Mouse (Mus musculus) CH12.LX (cell line): Measurements from ENCODE around the gene Tbc1d22a.

Experiments used
- BHLHE40 ChIP-seq: IDR thresholded peaks from 2 replicates; pipeline ENCODE4 v1.6.1; 2011; ENCODE audit warnings: mild to moderate bottlenecking, low read depth, low read length, improper control_type of control experiment
- CHD1 ChIP-seq: IDR thresholded peaks from 2 replicates; pipeline ENCODE4 v1.6.1; 2012; ENCODE audit warnings: low read depth, low read length, improper control_type of control experiment, inconsistent platforms
- CTCF ChIP-seq, 2 experiments: IDR thresholded peaks in 1 of 2; conservative IDR thresholded peaks in 1 of 2; 2 replicates each; pipeline ENCODE4 v1.5.1; 2011 to 2012; ENCODE audit warnings: low read depth in 2 of 2, low read length in 2 of 2, improper control_type of control experiment in 1 of 2, inconsistent platforms in 1 of 2, mild to moderate bottlenecking in 1 of 2, moderate library complexity in 1 of 2
- EP300 ChIP-seq: IDR thresholded peaks from 2 replicates; pipeline ENCODE4 v1.6.1; 2011; ENCODE audit warnings: low read length, improper control_type of control experiment
- JUND ChIP-seq: conservative IDR thresholded peaks from 2 replicates; pipeline ENCODE4 v1.6.1; 2011; ENCODE audit warnings: low read depth, low read length, improper control_type of control experiment
- MAX ChIP-seq: IDR thresholded peaks from 2 replicates; pipeline ENCODE4 v1.6.1; 2011; ENCODE audit warnings: low read length, improper control_type of control experiment
- MEF2A ChIP-seq: IDR thresholded peaks from 2 replicates; pipeline ENCODE4 v1.6.1; 2014; ENCODE audit warnings: low read depth, mild to moderate bottlenecking, inconsistent platforms, low read length, improper control_type of control experiment, borderline replicate concordance
- NELFE ChIP-seq: IDR thresholded peaks from 2 replicates; pipeline ENCODE4 v1.6.1; 2011; ENCODE audit warnings: low read depth, low read length, improper control_type of control experiment
- POLR2A ChIP-seq: IDR thresholded peaks from 2 replicates; pipeline ENCODE4 v1.6.1; 2011; ENCODE audit warnings: low read depth, mild to moderate bottlenecking, improper control_type of control experiment, low read length
- TCF12 ChIP-seq: IDR thresholded peaks from 2 replicates; pipeline ENCODE4 v1.6.1; 2014; ENCODE audit warnings: low read depth, mild to moderate bottlenecking, inconsistent platforms, low read length, improper control_type of control experiment
- USF1 ChIP-seq: IDR thresholded peaks from 2 replicates; pipeline ENCODE4 v1.6.1; 2014; ENCODE audit warnings: low read depth, mild to moderate bottlenecking, inconsistent platforms, low read length, improper control_type of control experiment
- ZKSCAN1 ChIP-seq: IDR thresholded peaks from 2 replicates; pipeline ENCODE4 v1.6.1; 2012; ENCODE audit warnings: low read depth, inconsistent platforms, low read length, improper control_type of control experiment, borderline replicate concordance
- ZNF384 ChIP-seq: IDR thresholded peaks from 2 replicates; pipeline ENCODE4 v1.6.1; 2012; ENCODE audit warnings: low read depth, low read length, improper control_type of control experiment, inconsistent platforms

DNA sequence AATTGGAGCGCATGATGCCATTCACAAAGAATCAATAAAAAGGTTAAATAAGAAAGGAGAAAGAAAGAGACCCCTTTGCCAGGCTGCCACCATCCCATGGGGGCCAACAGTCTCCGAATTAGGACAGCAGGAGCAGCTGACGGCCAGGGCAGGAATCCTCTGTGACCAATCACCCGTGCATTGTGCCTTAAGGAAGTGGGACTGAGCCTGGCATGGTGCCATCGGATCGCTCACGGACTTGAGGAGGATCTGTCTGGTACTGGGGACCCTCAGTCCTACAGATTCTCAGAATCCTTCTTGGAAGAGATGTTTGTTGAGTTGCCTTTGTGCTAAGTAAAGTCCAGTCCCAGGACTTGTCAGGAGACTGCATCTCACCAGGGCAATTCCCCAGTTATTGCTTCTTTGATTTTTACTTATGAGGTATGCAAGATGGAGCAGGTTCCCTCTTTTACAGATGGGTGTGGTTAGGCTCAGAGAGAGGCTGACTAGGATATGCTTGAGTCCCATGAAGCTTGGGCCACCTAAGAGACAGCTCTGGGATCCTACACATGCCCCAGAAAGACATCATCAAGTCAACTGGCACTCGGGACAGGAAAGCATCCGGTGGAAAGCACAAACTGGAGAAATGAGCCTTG is 12.4 kb upstream of the Tbc1d22a start:
- TF ChIP-seq NELFE: no peak
- TF ChIP-seq BHLHE40: no peak
- no peak for TF ChIP-seq CTCF (conservative IDR thresholded peaks at IDR 0.05 in 1 of 2, IDR thresholded peaks at IDR 0.05 in 1 of 2; ENCODE audit: low read depth in 2 of 2, low read length in 2 of 2)
- no peak for TF ChIP-seq CHD1
- TF ChIP-seq USF1: no peak
- TF ChIP-seq TCF12: no peak
- no peak for TF ChIP-seq POLR2A
- TF ChIP-seq MAX: no peak
- no peak for TF ChIP-seq MEF2A
- TF ChIP-seq ZNF384: no peak
- TF ChIP-seq JUND: no peak
- TF ChIP-seq ZKSCAN1: no peak
- no peak for TF ChIP-seq EP300
